Comparison of ENCODE assay signal across 19 mouse cellular contexts in genomic region chr4:120487707-120488106, GRCm38 (mm10). TPM values are rescaled to one million over a fixed set of nuclear protein-coding genes. Genes with fewer than 3 reads are reported as not detected.
DNase-seq lines count a peak whose midpoint lies in the region; ATAC-seq and TF ChIP-seq lines count a peak whose summit lies in the region.
"Had no signal": no experiment of that assay in that cellular context is flagged by ENCODE, and none has a peak within 500 bp of the region (broad histone marks: within the 10 kb centered on the region; RNA-seq: fewer than 3 reads in every experiment).

No protein-coding gene starts in this region.

- no peak for TF ChIP-seq CTCF in kidney, adult 2 months (conservative IDR thresholded peaks at IDR 0.05; ENCODE audit: insufficient read depth, insufficient read length, low read depth, low read length)

- no peak overlapping the region for H3K4me3 ChIP-seq in kidney, adult 2 months (ENCODE audit: insufficient read depth, low read depth, low read length)
- H3K4me3 ChIP-seq in embryonic facial prominence, embryonic 15.5 days (replicated peaks), result no peak overlapping the region
- H3K4me3 ChIP-seq in hindbrain, embryonic 12.5 days, result no peak overlapping the region
- H3K4me3 ChIP-seq: liver, embryonic 15.5 days had no signal

- H3K27ac ChIP-seq in kidney, adult 2 months (ENCODE audit: insufficient read depth, low read depth, low read length), result no peak overlapping the region
- H3K27ac ChIP-seq in embryonic facial prominence, embryonic 15.5 days (replicated peaks), result peak overlapping the region; percentile 68
- H3K27ac ChIP-seq in hindbrain, embryonic 12.5 days, result no peak overlapping the region
- H3K27ac ChIP-seq: liver, embryonic 15.5 days had no signal

- no peak overlapping the region for H3K9ac ChIP-seq in embryonic facial prominence, embryonic 15.5 days
- no peak overlapping the region for H3K9ac ChIP-seq in hindbrain, embryonic 12.5 days
- H3K9ac ChIP-seq: liver, embryonic 15.5 days had no signal

- no peak for ATAC-seq in embryonic facial prominence, embryonic 15.5 days (ENCODE audit: insufficient number of reproducible peaks, low FRiP score, low TSS enrichment, low read depth)
- ATAC-seq in hindbrain, embryonic 12.5 days (ENCODE audit: low FRiP score), result no peak
- ATAC-seq: activated CD4-positive, CD25-positive, alpha-beta regulatory T cell, adult 4 months; hindbrain, embryonic 16.5 days had no signal

- 30% methylated on average over 1 of the region's 1 CpGs for WGBS in kidney, adult 2 months
- 14% methylated on average over 1 of the region's 1 CpGs for WGBS in embryonic facial prominence, embryonic 15.5 days
- 48% methylated on average over 1 of the region's 1 CpGs for WGBS in hindbrain, embryonic 12.5 days

- no peaks in the 10 kb centered on the region for H3K27me3 ChIP-seq in kidney, adult 2 months (replicated peaks; ENCODE audit: control insufficient read depth, insufficient read depth, low read length)
- H3K27me3 ChIP-seq in embryonic facial prominence, embryonic 15.5 days, result no peaks in the 10 kb centered on the region
- H3K27me3 ChIP-seq in hindbrain, embryonic 12.5 days, result no peaks in the 10 kb centered on the region
- H3K27me3 ChIP-seq: liver, embryonic 15.5 days had no signal

- no peaks in the 10 kb centered on the region for H3K9me3 ChIP-seq in embryonic facial prominence, embryonic 15.5 days (replicated peaks)
- H3K9me3 ChIP-seq in hindbrain, embryonic 12.5 days (replicated peaks), result no peaks in the 10 kb centered on the region
- H3K9me3 ChIP-seq: liver, embryonic 15.5 days had no signal

- peak; percentile 11 for DNase-seq in gastrocnemius, adult 18-20 months (ENCODE audit: low spot score)
- DNase-seq in gastrocnemius, postnatal 4 days (ENCODE audit: low spot score in 2 of 2), result no peak
- peak; percentile 19 for DNase-seq in kidney, adult 2 months
- DNase-seq in kidney, adult 9 months, result no peak
- DNase-seq in 3134 (ENCODE audit: extremely low read depth, insufficient read length, low spot score), result peak; percentile 40
- DNase-seq in embryo, embryonic 10 days (ENCODE audit: low spot score), result no peak
- DNase-seq: cerebellum, adult 9-10 months; embryo, embryonic 11 days; kidney, postnatal 10 days; thymus, adult 18-20 months had no signal

- no peaks in the 10 kb centered on the region for H3K4me1 ChIP-seq in kidney, adult 2 months (ENCODE audit: control insufficient read depth, insufficient read depth, low read length)
- H3K4me1 ChIP-seq in embryonic facial prominence, embryonic 15.5 days, result peaks cover 6% of the 10 kb centered on the region; the same call in 1 of the 2 replicates
- H3K4me1 ChIP-seq in hindbrain, embryonic 12.5 days, result no peaks in the 10 kb centered on the region
- H3K4me1 ChIP-seq: liver, embryonic 15.5 days had no signal

- no peaks in the 10 kb centered on the region; the same call in 1 of the 2 replicates for H3K36me3 ChIP-seq in kidney, adult 2 months (ENCODE audit: control insufficient read depth, insufficient read depth, low read length)
- peaks cover 10% of the 10 kb centered on the region; the same call in 1 of the 2 replicates for H3K36me3 ChIP-seq in embryonic facial prominence, embryonic 15.5 days
- H3K36me3 ChIP-seq in hindbrain, embryonic 12.5 days, result peaks cover 20% of the 10 kb centered on the region

- no peak overlapping the region for H3K4me2 ChIP-seq in embryonic facial prominence, embryonic 15.5 days (replicated peaks)
- no peak overlapping the region for H3K4me2 ChIP-seq in hindbrain, embryonic 12.5 days (replicated peaks)
- H3K4me2 ChIP-seq: liver, embryonic 15.5 days; midbrain, embryonic 11.5 days had no signal

- no peak for TF ChIP-seq POLR2A in kidney, adult 2 months (IDR thresholded peaks at IDR 0.05; ENCODE audit: low read depth, low read length)

RNA-seq across cellular contexts. Expression of gene Slfnl1, which starts 44.3 kb away (rescaled TPM):
- total RNA-seq in gastrocnemius, adult 18-20 months (2021), result under 1 TPM in 1 of 2 experiments, not detected in 1; 0.25 TPM
- under 1 TPM; 0.23 to 0.25 TPM for total RNA-seq in gastrocnemius, postnatal 4 days (2021)
- polyA plus RNA-seq in kidney, adult 2 months (2012; rRNA removed), result 0.15 and 0.31 TPM in 2 replicates
- polyA plus RNA-seq in embryonic facial prominence, embryonic 15.5 days (2015; fragmentation: Nextera tagmentation; extraction: Ambion mirVana), result 0.12 TPM in 1 of 2 replicates, not detected in the other
- polyA plus RNA-seq in hindbrain, embryonic 12.5 days (2016; fragmentation: Nextera tagmentation; extraction: Ambion mirVana), result not detected in 2 replicates
- total RNA-seq: granulocyte monocyte progenitor cell, adult 5-6 weeks; left cerebral cortex, postnatal 25 days; MEL had no signal
- polyA plus RNA-seq: activated CD4-positive, CD25-positive, alpha-beta regulatory T cell, adult 4 months; hindbrain, embryonic 16.5 days; liver, embryonic 15.5 days; midbrain, embryonic 11.5 days had no signal

Comparison
In these comparisons a context has a peak if more than half of its experiments do, and no peak if none do; other contexts are left out.
1. DNase-seq: peak in gastrocnemius, adult 18-20 months (single experiment), kidney, adult 2 months (single experiment) and 3134 (single experiment); none in gastrocnemius, postnatal 4 days (0 of 2), kidney, adult 9 months (single experiment) and embryo, embryonic 10 days (single experiment).